Mouse (Mus musculus) gastrocnemius, postnatal 4 days (tissue): ENCODE measurements around the gene Hscb. TPM values are rescaled to one million over a fixed set of nuclear protein-coding genes. Genes with fewer than 3 reads are reported as not detected.

Experiments used
- DNase-seq, 2 experiments: peaks; one replicate each; pipeline ENCODE4 v3.0.0; 2021 to 2022; ENCODE audit warnings: low spot score in 2 of 2, mixed read lengths in 2 of 2
- total RNA-seq, 2 experiments: library from RNA; stranded (reverse); gene quantifications; 2 replicates each; pipeline ENCODE4 v1.2.3; 2021

Gene Hscb
- total RNA-seq, 2 experiments from 2014 or later: 13.0 to 14.1 TPM

DNA sequence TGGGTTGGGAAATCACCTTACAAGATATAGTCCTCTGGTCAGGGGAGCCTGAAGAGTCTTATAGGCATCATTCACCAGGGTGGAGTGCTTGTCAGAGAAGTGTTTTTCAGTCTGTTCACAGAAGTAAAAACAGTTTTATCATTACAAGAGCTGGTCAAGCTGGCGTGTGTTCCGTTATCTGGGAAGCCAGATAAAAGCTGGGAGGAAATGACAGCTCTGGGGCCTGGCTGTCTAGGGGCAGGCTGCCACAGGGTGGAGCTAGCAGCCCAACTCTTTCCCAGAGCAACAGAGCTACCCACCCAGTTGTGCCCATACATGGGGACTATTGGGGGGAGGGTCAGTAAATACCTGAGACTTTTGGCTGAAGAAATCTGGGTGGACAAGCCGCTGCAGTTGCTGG lies 3.6 kb downstream of the Hscb start:
- DNase-seq: peak in 1 of 2 experiments; percentile 31

DNA sequence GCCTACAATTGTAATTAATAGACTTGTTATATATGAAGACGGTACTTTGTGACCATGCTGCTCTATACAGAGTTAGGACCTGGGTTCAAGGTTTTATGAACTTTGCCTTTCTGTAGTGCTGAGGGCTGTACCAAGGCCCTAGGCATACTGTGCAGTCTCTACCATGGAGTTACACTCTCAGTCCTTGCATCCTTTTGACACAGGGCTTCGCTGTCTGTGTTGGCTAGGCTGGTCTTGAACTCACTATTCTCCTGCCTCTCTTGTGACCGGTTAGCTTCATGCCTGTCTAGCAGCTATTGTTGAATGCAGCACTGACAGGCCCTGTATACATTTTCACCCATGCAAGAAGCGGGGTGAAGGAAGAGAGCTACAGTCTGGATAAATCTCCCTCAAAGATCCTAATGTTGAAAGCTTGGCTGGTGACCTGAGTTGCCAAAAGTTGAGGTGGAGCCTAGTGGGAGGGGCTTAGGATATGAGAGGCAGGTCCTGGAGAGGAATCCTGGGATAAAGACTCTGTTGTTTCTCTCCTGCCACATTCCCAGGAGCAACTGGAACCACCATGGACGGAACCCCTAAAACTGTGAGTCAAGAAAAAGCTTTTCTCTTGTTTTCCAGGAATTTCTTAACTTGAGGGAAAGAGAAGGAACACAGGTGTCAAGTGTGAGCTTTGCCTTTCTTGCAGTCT lies 8.4 kb downstream of the Hscb start:
- no peak for DNase-seq

DNA sequence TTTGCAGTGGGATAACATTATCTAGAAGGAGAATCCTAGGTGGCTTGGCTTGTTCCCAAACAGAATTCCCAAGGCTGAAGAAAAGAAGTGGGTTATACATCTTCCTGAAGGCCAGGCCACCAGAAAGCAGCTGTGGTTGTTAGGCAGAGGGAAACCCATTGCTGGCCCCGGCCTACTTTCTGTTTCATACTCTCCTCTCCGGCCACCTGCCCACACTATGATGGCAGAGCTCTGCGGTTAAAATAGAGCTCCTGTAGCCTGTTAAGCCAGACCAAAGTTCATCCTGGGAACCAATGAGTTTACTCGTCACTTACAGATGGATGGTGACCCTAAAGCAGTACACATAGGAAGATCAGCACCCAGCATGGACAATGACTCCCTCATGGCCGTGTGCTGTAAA lies 12.0 kb downstream of the Hscb start:
- no peak for DNase-seq

DNA sequence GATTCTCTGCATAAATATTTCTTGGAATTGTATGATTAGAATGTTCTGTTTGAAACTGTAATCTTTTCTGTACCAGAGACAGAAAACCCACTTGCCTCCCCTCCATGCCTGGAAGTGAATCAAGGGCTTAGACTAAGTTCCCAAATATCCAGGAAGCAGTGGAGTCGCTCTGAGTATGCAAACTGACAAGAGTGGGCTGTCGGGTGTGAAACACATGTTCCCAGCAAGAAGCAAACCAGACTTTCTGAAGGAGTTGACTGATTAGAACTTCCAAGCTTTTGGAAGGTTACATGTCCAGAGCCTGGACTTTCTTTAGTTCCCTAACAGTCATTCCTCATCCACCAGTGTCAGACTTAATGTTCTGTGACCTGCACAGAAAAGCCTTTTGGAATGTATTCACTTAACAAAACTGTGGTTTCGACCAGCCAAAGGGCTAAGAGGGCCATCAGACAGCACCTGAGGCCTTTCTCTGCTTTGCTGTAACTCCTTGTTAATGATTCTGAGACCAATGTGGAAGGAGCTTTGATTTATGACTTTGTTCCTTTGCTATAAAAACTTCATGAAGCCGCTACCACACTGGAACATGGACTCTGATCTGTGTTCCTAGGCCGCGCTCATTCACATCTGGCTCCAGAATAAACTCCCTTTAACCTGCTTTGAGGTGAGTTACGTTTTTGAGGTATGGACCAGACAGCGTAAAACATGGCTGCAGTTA lies 12.6 kb downstream of the Hscb start:
- no peak for DNase-seq

DNA sequence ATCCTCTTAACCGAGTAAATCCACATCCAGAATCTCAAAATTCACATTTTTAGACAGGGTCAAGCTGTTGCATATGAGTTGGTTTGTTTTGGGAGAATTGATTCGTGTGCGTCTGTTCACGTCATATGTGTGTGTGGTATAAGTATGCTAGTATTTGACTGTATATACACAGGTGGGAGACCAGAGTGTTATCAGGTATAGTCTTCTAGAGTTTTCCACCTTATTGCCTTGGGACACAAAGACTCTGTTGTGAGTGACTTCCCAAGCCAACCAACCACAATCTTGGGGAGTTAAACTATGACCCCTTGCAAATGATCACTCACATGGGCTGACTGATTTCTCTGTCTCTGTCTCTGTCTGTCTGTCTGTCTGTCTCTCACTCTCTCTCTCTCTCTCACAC lies 15.2 kb downstream of the Hscb start:
- no peak for DNase-seq

DNA sequence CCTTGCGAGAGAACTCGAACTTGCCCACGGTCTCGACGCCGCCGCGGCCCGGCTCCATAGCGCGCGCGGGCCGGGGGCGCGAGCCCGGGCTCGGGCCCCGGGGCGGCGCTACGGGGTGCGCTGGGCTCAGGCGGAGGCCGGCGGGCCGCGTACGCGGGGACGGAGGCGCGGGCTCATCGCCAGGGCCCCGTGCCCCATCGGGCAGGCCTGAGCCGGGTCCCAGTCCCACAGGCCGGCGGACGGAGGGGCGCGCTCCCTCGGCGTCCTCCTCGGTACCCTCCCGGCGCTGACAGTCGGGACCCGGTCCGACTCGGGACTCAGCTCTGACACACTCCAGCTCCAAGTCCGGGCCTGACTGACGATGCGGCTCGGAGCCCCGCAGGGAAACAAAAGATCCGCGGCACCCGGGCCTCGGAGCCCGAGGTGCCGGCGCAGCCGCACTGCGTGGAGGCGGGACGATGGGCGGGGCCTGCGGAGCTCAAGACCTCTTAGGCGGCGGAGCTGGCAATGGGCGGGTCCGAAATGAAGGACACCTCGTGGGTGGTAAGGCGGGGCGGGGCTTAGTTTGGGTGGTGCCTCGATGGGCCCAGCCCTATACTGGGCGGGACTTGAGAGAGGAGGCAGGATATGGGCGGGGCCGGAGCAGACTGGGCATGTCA lies 29.8 kb downstream of the Hscb start, which contains the start of gene Ulk1:
Gene Ulk1 (minus strand): TSS at position 431 of the 659 bp plus-strand sequence.
- peak; percentile 96 to 100 for DNase-seq

DNA sequence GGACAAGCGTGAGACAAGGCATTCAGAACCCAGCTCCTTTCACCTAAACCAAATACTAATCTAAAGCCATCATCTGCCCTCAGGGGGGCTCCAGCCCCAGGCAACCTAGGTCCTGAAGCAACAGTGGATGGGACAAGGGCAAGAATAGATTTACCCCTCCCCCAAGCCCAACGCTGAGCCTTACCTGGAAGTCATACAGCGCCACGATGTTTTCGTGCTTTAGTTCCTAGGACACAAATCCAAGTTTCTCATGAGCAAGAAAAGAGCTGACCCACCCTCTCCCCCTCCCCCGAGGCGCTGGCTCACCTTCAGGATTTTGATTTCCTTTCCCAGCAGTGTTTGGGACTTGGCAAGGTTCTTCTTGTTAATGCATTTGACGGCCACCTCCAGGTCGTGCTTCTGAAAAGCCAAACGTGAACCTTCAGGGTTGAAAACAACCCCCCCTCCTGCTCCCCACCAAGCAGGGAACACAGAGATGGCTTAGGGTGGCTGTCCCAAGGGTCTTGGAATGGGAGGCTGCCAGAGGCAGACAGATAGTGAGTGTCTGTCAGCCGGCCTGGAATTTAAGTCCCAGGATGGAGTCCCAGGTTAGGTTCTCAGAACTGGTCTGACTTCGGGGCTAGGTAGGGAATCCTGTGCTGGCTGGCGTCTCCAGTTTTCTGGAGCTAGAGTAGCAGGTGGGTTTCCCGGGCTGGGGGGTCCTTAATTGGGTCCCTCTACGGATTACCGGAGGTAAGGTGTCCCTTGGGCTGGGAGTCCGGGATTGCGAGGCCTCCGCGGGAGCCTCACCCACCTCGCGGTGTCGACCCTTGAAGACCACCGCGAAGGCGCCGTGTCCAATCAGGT lies 30.5 kb downstream of the Hscb start:
- DNase-seq: peak in 1 of 2 experiments; percentile 43

DNA sequence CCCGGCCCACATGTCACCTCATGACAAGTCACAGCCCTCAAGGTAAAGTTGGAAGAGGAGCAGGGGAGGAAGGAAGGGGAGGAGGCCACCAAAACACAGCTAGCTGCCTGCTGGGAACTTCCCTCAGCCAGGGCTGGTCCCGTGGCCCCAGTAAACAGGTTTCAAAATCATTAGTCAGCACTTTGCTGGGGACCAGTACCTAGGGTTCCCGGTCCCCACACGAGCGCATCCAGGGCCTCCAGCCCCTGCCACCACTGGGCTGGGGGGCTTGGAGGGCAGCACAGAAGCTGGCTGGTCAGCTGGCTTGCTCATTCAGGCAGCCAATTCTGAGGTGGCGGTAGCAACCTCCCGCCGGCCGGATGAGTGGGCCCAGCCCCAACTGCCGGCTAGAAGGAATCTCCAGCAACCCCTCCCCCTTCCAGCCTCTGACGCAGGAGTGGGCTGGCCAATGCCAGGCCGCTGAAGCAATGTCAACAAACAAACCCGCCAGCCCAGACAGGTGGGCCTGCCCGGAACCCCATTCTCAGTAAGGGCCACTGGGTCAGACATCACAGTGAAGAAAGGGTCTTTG lies 31.4 kb downstream of the Hscb start:
- DNase-seq: peak; percentile 56 to 84

DNA sequence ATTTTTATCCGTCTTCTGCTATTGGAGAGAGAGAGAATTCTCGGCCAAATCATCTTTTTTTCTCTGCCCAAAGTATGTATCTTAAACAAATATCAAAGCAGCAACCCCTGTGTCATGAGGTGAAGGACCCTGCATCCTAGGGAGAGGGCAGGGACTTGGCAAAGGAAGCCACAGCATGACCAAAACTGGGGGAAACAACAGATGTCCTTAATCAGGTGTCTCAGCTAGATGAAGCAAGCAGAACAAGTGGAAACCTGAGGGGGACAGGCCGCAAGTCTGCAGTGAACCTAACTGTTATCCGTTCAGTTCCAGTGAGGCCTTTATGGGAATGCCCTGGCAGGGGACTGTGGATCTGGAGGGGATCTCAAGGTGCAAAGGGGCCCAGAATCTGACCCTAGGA lies 32.1 kb downstream of the Hscb start:
- DNase-seq: no peak

DNA sequence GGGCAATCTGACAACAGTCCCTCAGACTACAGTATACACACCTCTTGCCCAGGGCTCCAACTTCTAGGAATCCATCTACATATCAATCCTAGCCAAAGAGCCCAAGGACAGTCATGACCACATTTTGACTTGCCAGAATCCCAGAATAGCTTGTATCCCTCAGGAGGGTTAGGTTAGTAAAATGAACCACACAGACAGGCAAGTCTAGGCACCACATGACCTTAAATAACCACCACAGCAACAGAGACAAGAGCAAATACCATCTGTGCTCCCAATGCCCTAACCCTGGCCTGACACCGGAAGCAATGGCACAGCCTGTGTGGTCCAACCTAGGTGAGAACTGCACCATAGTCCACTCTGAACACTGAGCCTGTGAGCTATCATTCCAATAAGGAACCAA lies 32.9 kb downstream of the Hscb start:
- DNase-seq: no peak

DNA sequence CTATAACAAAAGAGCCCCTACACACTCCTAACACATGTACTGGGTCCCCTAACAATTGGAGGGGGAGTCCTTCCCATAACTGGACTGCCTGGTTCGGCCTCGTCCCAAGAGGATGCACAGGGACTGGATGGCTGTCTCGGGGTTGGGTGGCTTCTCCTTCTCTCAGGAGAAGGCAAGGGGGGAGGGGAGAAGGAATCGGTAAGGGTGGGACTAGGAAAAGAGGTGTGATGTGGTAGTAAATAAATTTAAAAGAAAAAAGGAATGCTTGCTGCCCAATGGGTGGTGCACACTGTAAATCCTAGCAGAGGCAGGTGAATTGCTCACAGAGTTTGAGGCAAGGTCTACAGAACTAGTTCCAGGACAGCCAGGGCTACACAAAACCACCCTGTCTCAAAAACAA lies 33.4 kb downstream of the Hscb start:
- DNase-seq: no peak

DNA sequence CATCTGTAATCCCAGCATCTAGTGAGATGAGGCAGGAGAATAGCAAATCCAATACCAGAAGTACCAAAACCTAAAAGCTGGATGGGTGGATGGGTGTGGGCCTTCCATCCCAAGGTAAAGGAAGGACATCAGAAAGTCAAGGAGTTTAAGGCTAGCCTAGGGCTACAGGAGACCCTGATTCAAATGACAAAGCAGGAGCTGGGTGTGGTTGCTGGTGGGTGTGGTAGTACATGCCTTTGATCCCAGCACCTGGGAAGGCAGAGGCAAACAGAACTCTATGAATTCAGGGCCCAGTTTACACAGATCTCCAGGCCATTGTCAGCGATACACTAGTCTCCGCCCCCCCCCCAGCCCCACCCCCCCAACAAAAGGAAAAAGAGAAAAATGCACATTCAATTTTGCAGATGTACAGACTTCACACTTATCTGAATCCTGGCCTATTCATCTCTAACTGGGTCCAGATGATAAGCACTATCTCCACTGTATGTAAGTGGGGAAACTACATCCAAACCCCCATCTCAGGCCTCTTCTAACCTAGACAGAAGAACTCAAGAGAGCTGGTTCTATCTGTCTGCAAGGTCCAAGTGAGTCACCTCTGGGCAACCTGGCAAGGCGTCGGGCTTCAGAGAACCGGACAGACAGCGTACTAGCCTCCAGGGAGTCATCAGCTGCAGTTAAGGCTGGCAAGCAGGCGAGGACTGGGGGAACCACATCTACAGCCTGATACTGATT lies 35.4 kb downstream of the Hscb start:
- DNase-seq: no peak

DNA sequence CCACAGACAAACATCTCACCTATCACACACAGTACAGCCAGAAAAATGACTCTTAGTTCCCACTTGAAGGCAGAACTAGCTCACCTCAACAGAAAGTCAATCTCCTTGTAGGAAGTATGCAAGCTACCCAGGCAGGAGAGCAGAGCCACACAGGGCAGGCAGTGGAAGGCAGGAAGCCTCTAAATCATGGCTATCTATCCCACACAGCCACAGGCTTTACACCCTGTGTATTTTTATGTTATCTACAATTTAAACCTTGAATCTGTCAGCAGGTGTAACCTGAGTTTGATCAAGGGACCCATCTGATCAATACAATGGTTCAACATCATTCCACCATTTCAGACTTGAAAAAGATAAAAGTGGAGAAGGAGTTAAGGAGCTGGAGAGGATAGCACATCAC lies 36.8 kb downstream of the Hscb start:
- DNase-seq: no peak

DNA sequence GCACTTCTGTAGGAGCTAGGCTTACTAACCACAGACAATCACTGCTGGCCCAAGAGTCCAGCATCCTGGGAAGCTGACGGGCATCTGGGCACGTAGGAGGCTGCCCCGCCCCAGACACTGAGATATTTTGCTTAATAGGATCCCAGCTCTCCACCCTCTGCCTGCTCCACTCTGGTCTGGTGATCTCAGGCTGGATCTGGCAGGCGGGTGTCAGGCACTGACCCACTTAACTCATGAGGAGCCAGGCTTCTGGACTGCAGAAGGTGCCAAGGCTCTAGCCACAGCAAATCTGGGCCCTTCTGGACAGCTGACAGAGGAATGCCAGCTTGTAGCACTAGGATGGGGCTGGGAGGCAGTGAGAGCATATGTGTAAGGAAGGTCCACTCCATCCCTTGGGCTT lies 37.4 kb downstream of the Hscb start:
- DNase-seq: no peak

DNA sequence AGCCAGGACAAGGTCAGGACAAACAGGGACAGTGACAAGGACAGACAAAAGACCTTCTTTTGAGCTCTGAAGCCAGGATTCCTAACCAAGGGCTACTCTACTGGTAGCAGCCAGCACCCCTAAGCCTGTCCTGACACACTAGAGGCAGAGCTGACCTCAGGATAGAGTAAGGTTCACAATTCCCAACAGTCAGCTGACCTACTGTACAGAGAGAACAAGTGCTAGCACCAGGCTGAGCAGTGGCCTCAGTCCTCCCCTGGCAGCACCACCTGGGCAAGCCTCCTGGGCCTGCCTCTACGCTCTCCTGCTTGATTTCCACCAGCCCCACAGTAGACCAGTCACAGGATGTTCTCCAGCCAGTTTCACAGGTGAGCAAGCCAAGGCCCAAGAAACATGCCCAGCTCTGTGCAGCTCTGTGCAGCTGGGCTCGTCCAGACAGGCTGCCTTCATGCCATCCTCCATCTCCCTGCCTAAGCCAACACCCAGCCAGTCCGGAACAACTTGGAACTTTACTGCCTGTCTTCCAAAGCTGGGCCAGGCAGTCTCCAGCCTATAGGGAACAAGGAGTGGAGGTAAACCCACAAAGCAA lies 38.4 kb downstream of the Hscb start:
- DNase-seq: no peak

DNA sequence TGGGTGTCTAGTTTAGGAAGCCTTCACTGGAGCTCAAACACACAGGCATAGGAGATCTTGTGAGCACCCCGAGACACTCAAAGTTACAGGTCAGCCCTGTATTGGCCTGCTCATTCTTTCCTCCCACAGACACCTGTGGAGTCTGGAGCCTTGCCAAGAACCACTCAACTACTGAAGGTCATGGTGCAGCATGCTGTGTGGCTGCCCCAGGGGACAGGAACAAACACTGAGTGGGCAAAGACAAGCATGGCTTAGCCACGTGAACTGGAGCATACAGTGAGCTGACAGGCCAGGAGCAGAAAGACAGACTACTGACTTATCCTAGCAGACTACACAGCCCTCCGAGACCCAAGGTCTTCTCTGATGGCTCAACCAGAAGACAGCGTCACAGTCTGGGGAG lies 41.9 kb downstream of the Hscb start:
- no peak for DNase-seq

DNA sequence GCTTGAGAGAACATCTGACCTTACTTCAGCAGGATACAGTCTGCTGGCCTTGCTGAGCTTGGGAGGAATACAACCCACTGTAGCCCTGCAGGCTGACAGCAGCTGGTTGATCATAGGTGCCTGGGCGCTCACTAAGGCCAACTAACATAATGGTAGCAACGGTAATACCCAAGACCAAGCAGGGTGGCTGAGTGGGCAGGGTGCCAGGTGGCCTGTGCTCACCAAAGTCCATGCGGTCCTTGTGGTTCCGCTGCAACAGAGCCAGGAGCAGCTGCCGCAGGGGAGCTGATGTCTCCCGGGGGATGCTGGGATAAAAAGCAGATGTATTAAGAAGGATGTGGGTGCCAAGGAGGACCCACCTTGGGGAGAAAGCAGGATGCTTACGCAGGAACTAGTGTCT lies 45.2 kb downstream of the Hscb start:
- DNase-seq: no peak

DNA sequence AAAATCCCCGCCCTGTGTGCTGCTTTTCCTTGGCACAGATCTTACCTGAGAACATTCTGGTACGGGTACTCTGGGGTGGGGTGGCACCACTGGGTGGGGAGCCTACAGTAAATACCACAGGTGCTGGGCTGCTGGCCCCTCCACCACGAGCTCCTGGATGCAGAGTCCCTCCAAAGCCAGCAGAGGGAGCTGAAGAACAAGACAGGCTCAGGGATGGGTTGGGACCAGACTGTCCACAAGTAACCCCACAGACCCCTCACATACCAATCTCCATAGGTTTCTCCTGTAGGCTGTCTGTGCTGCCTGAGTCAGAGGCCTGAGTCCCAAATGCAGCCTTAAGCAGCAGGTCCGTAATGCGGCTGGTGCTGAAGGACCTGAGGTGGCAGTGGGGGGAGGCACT lies 50.9 kb downstream of the Hscb start:
- DNase-seq: no peak

DNA sequence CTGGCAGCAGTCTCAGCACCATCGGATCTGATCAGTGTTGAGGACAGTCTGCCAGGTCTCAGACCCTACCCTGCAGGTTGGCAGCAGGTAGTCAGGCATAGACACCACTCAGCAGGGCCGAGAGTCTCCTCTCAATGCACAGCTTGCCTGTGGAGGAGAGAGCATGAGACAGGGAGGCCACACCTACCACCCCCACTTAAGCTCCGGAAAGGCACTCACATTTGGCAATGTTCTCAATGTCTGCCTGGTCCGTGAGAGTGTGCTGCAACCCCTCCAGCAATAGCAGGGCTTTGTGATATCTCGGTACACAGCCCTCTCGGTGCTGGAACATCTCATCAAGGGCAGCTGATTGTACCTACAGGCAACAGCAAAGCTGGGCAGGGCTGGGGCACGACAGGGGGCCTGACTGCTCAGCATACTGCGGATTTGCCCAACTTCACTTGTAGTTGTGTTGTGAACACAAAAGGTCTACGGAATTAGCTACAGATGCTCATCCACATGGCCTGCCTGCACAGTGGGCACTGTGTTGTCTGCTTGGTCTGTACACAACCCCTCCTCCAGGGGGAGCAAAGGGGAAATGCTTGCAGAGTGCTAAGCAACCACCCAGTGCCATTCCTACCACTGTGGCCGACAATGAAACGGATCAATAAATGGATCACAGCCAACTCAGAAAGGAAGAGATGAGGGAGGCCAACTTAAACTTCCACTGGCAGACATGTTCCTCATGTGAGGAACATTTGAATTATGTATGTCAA lies 53.3 kb downstream of the Hscb start:
- no peak for DNase-seq
